Mouse (Mus musculus): ENCODE data around the gene Fgf18. TPM values are rescaled to one million over a fixed set of nuclear protein-coding genes. Genes with fewer than 3 reads are reported as not detected.

The Fgf18 gene
- total and polyA plus RNA-seq, 3 experiments, result not detected

DNA sequence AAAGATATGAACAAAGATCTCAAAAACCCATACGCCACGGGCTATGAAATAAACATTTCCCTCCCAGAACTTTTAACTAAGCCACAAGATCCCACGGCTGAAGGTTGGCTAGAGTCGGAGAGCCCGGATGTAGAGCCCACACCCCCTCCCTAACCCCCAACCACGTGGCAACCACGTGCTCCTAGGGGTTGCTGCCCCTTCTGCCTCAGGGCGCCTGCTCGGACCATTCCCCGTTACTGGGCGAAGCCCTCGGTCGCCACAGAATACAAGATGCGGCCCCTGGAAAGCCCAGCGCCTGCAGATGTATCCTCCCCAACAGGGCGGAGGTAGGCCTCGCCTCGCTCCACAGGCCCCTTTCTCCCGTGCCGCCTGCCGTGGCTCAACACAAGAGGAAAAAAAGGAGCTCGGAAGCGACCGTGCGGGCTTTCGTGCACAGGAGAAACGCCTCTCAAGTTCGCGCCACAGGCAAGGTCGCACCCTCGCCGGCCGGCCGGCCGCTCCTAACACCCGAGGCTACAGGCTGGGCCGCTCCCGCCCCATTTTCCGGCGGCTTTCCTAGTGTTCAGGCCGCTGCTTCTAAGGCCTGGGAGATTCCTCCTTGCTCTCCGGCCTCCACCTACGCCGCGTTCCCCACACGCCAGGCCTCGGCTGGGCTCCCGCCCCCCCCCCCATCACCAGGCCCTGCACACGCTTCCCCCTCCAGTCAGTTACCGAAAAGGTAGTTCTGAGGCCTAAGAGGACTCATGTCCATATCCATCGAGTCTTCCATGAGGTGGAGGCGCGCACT, 15.2 kb upstream of the Fgf18 start:
- H3K27me3 ChIP-seq (replicated peaks), result no peaks in the 10 kb centered on the region
- DNase-seq (ENCODE audit: extremely low read depth), result peak; percentile 87
- peak overlapping the region; percentile 94 for H3K9ac ChIP-seq (ENCODE audit: insufficient read depth, low read depth)
- H3K79me2 ChIP-seq (replicated peaks; ENCODE audit: control insufficient read depth, extremely low read depth, insufficient read depth, poor library complexity, severe bottlenecking), result peaks cover 49% of the 10 kb centered on the region
- dilution Hi-C loops (cut with MboI; ENCODE audit: extremely low pct_ligation_motif_present, extremely low pct_unique_long_range_greater_than_20kb, low sequenced_read_pairs) (no loop called here), in situ Hi-C loops (cut with MboI; ENCODE audit: low pct_ligation_motif_present, low pct_unique_long_range_greater_than_20kb, low sequenced_read_pairs) (no loop called here)
- H3K9me3 ChIP-seq (replicated peaks; ENCODE audit: low read length), result no peaks in the 10 kb centered on the region
- peak overlapping the region; percentile 71 to 86 (median 74) for H3K4me3 ChIP-seq (replicated peaks in 1 of 3; ENCODE audit: low read depth in 2 of 3, low read length in 2 of 3, poor library complexity in 1 of 3)
- peak overlapping the region; percentile 43; the same call in 1 of the 2 replicates for H3K27ac ChIP-seq (ENCODE audit: insufficient read depth, low read depth)
- peaks cover 3 to 23% of the 10 kb centered on the region in 2 experiments; a peak in 3 of 4 replicates for H3K4me1 ChIP-seq (ENCODE audit: control insufficient read depth in 1 of 2, insufficient read depth in 2 of 2)
- peaks cover 22 to 48% of the 10 kb centered on the region in 2 experiments for H3K36me3 ChIP-seq (replicated peaks in 1 of 2; ENCODE audit: control insufficient read depth in 1 of 2, insufficient read depth in 1 of 2, low read length in 1 of 2)
- H3K4me2 ChIP-seq (ENCODE audit: insufficient read depth, low read depth, poor library complexity, severe bottlenecking), result peak overlapping the region; percentile 35; the same call in 1 of the 2 replicates
- TF ChIP-seq MAFK (IDR thresholded peaks at IDR 0.05; ENCODE audit: insufficient replicate concordance, low read length), result no peak
- peak; percentile 82; the same call in 1 of the 2 replicates for TF ChIP-seq CHD1 (IDR thresholded peaks at IDR 0.05; ENCODE audit: low read depth, low read length)
- peak; percentile 54 for TF ChIP-seq MAZ (IDR thresholded peaks at IDR 0.05; ENCODE audit: low read depth, low read length)
- no peak for TF ChIP-seq ZKSCAN1 (IDR thresholded peaks at IDR 0.05; ENCODE audit: borderline replicate concordance, low read depth, low read length)
- TF ChIP-seq RCOR1 (conservative IDR thresholded peaks at IDR 0.05; ENCODE audit: low read depth, low read length), result peak; percentile 78; the same call in 1 of the 2 replicates
- 0 out of 2 replicates have a peak, but pooled peaks have one; percentile 17 for TF ChIP-seq TCF12 (IDR thresholded peaks at IDR 0.05; ENCODE audit: low read depth, low read length)
- TF ChIP-seq NELFE (IDR thresholded peaks at IDR 0.05; ENCODE audit: low read depth, low read length), result no peak
- peak; percentile 13 for TF ChIP-seq POLR2A (IDR thresholded peaks at IDR 0.05; ENCODE audit: low read depth, low read length)
- TF ChIP-seq RAD21 (IDR thresholded peaks at IDR 0.05; ENCODE audit: low read depth, low read length), result no peak
- TF ChIP-seq USF2 (conservative IDR thresholded peaks at IDR 0.05; ENCODE audit: low read depth, low read length), result peak; percentile 61
- no peak for TF ChIP-seq ZC3H11A (IDR thresholded peaks at IDR 0.05; ENCODE audit: low read depth, low read length)
- peak; percentile 89; the same call in 1 of the 2 replicates for TF ChIP-seq POLR2AphosphoS2 (IDR thresholded peaks at IDR 0.05; ENCODE audit: low read depth, low read length)
- no peak for TF ChIP-seq GABPA (IDR thresholded peaks at IDR 0.05; ENCODE audit: insufficient replicate concordance, low read depth, low read length)
- TF ChIP-seq KAT2A (IDR thresholded peaks at IDR 0.05; ENCODE audit: insufficient replicate concordance, low read length), result no peak
- no peak for TF ChIP-seq UBTF (IDR thresholded peaks at IDR 0.05; ENCODE audit: low read depth, low read length)
- no peak for TF ChIP-seq EP300 (IDR thresholded peaks at IDR 0.05; ENCODE audit: low read length)
- peak; percentile 100 for TF ChIP-seq MXI1 (IDR thresholded peaks at IDR 0.05; ENCODE audit: low read depth, low read length)
- TF ChIP-seq ELF1 (IDR thresholded peaks at IDR 0.05; ENCODE audit: low read depth, low read length), result no peak
- TF ChIP-seq SMC3 (IDR thresholded peaks at IDR 0.05; ENCODE audit: low read depth, low read length), result no peak
- no peak for TF ChIP-seq ETS1 (conservative IDR thresholded peaks at IDR 0.05; ENCODE audit: low read depth, low read length)
- TF ChIP-seq IRF4 (IDR thresholded peaks at IDR 0.05; ENCODE audit: low read depth, low read length), result peak; percentile 4; the same call in 1 of the 2 replicates
- TF ChIP-seq E2F4 (IDR thresholded peaks at IDR 0.05; ENCODE audit: insufficient replicate concordance, low read depth, low read length), result no peak
- TF ChIP-seq ZMIZ1 (IDR thresholded peaks at IDR 0.05; ENCODE audit: low read depth, low read length), result 0 out of 2 replicates have a peak, but pooled peaks have one; percentile 67
- TF ChIP-seq JUN (IDR thresholded peaks at IDR 0.05; ENCODE audit: insufficient read depth, low read depth, low read length), result no peak
- no peak for TF ChIP-seq CTCF (conservative IDR thresholded peaks at IDR 0.05 in 1 of 2, IDR thresholded peaks at IDR 0.05 in 1 of 2; ENCODE audit: low read depth in 2 of 2, low read length in 2 of 2)
- no peak for TF ChIP-seq TBP (conservative IDR thresholded peaks at IDR 0.05; ENCODE audit: low read depth, low read length)
- TF ChIP-seq MYC (IDR thresholded peaks at IDR 0.05; ENCODE audit: low read depth, low read length), result peak; percentile 100
- peak; percentile 100 for TF ChIP-seq MAX (IDR thresholded peaks at IDR 0.05; ENCODE audit: low read length)
- peak; percentile 58 for TF ChIP-seq NRF1 (IDR thresholded peaks at IDR 0.05; ENCODE audit: low read depth, low read length)
- TF ChIP-seq USF1 (IDR thresholded peaks at IDR 0.05; ENCODE audit: low read depth, low read length), result peak; percentile 83
- no peak for TF ChIP-seq ZNF384 (IDR thresholded peaks at IDR 0.05; ENCODE audit: low read depth, low read length)
- peak; percentile 85 for TF ChIP-seq BHLHE40 (IDR thresholded peaks at IDR 0.05; ENCODE audit: low read depth, low read length)
- peak; percentile 47; the same call in 1 of the 2 replicates for TF ChIP-seq CHD2 (IDR thresholded peaks at IDR 0.05; ENCODE audit: low read length)
- TF ChIP-seq MEF2A (IDR thresholded peaks at IDR 0.05; ENCODE audit: borderline replicate concordance, low read depth, low read length), result 0 out of 2 replicates have a peak, but pooled peaks have one; percentile 10
- peak; percentile 90 for TF ChIP-seq SIN3A (IDR thresholded peaks at IDR 0.05; ENCODE audit: low read length)
- TF ChIP-seq HCFC1 (IDR thresholded peaks at IDR 0.05; ENCODE audit: low read depth, low read length), result peak; percentile 58
- TF ChIP-seq PAX5 (IDR thresholded peaks at IDR 0.05; ENCODE audit: low read length), result no peak
- TF ChIP-seq JUND (conservative IDR thresholded peaks at IDR 0.05; ENCODE audit: low read depth, low read length), result no peak
